Comparison of ENCODE assay signal across 23 mouse cellular contexts in the genomic region with DNA sequence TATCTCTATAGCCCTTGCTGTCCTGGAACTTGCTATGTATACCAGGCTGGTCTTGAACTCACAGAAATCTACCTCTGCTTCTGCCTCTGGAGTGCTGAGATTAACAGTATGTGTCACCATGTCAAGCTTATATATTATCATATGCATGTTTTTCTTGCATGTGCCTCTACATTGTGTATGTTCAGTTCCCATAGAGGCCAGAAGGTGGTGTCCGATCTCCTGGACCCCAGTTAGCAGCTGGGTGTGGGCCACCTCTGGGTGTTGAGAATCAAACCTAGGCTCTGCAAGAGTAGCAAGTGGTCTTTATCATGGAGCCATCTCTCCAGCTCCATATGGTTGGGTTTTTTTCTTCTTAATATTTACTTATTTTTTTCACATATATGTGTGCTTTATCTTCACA. TPM values are rescaled to one million over a fixed set of nuclear protein-coding genes. Genes with fewer than 3 reads are reported as not detected.
A peak's percentile ranks its signal among the peaks of the same experiment; 100 is the strongest.
DNase-seq lines count a peak whose midpoint lies in the region; ATAC-seq and TF ChIP-seq lines count a peak whose summit lies in the region.
"Had no signal": no experiment of that assay in that cellular context is flagged by ENCODE, and none has a peak within 500 bp of the region (broad histone marks: within the 10 kb centered on the region; RNA-seq: fewer than 3 reads in every experiment).

No protein-coding gene starts in this region.

- peaks cover 76% of the 10 kb centered on the region for H3K36me3 ChIP-seq in G1E (replicated peaks)
- H3K36me3 ChIP-seq in limb, embryonic 10.5 days = peaks cover 74% of the 10 kb centered on the region
- H3K36me3 ChIP-seq: hindbrain, embryonic 15.5 days had no signal

- intact Hi-C loops in left cerebral cortex, adult 2 months (cut with DNase I) = no loop called here
- intact Hi-C loops in left cerebral cortex, postnatal 25 days (cut with DNase I) = no loop called here

- WGBS in limb, embryonic 10.5 days = 95% methylated on average over 1 of the region's 1 CpGs

- peak; percentile 49; the same call in 1 of the 2 replicates for ATAC-seq in G1E (ENCODE audit: extremely low read depth, insufficient number of reproducible peaks, low FRiP score, poor library complexity, severe bottlenecking)
- ATAC-seq: intestine, embryonic 16.5 days; midbrain, embryonic 16.5 days had no signal

- no peak for DNase-seq in left cerebral cortex, adult 2 months (ENCODE audit: extremely low spot score in 1 of 2, low spot score in 2 of 2)
- DNase-seq in left cerebral cortex, postnatal 25 days (ENCODE audit: low spot score in 2 of 2) = no peak
- peak; percentile 28 for DNase-seq in 416B (ENCODE audit: low read depth)
- DNase-seq in G1E (ENCODE audit: low spot score) = no peak
- DNase-seq in c-Kit-positive CD71-positive TER-119-positive erythroid progenitor cells, embryonic 14.5 days (ENCODE audit: low spot score) = peak; percentile 28
- no peak for DNase-seq in cerebellum, postnatal 14 days
- no peak for DNase-seq in limb, embryonic 10.5 days (ENCODE audit: low spot score)
- no peak for DNase-seq in urinary bladder, postnatal 4 days (ENCODE audit: low spot score in 2 of 2)
- DNase-seq: adrenal gland, postnatal 10 days; cerebellum, adult 9-10 months; layer of hippocampus, postnatal 36 days; left cerebral cortex, postnatal 4 days; lung, postnatal 10 days; right cerebral cortex, adult 18-20 months had no signal

- 0 out of 2 replicates have a peak, but pooled peaks cover 2% of the 10 kb centered on the region for H3K4me1 ChIP-seq in G1E (ENCODE audit: insufficient read depth, low read depth, low read length)
- no peaks in the 10 kb centered on the region for H3K4me1 ChIP-seq in limb, embryonic 10.5 days
- H3K4me1 ChIP-seq: embryonic facial prominence, embryonic 13.5 days; hindbrain, embryonic 15.5 days; kidney, embryonic 15.5 days; liver, embryonic 15.5 days; stomach, embryonic 15.5 days had no signal

- peak; percentile 18; the same call in 1 of the 2 replicates for TF ChIP-seq CTCF in left cerebral cortex, adult 2 months (IDR thresholded peaks at IDR 0.05)
- TF ChIP-seq CTCF in G1E (IDR thresholded peaks at IDR 0.05; ENCODE audit: low read depth, low read length) = no peak

- no peaks in the 10 kb centered on the region for H3K9me3 ChIP-seq in G1E (replicated peaks)
- H3K9me3 ChIP-seq in limb, embryonic 10.5 days (replicated peaks) = no peaks in the 10 kb centered on the region
- H3K9me3 ChIP-seq: embryonic facial prominence, embryonic 13.5 days; hindbrain, embryonic 15.5 days; kidney, embryonic 15.5 days; liver, embryonic 15.5 days; megakaryocyte, embryonic 14.5 days; stomach, embryonic 15.5 days had no signal

- H3K4me3 ChIP-seq in left cerebral cortex, adult 2 months = no peak overlapping the region
- H3K4me3 ChIP-seq in G1E (ENCODE audit: low read depth, low read length) = no peak overlapping the region
- no peak overlapping the region for H3K4me3 ChIP-seq in limb, embryonic 10.5 days
- H3K4me3 ChIP-seq: embryonic facial prominence, embryonic 13.5 days; hindbrain, embryonic 15.5 days; kidney, embryonic 15.5 days; liver, embryonic 15.5 days; megakaryocyte, embryonic 14.5 days; stomach, embryonic 15.5 days had no signal

- no peak overlapping the region for H3K27ac ChIP-seq in left cerebral cortex, adult 2 months
- H3K27ac ChIP-seq in limb, embryonic 10.5 days = no peak overlapping the region
- H3K27ac ChIP-seq: embryonic facial prominence, embryonic 13.5 days; hindbrain, embryonic 15.5 days; kidney, embryonic 15.5 days; liver, embryonic 15.5 days; stomach, embryonic 15.5 days had no signal

- H3K27me3 ChIP-seq in G1E (ENCODE audit: insufficient read depth, low read length) = no peaks in the 10 kb centered on the region
- H3K27me3 ChIP-seq in limb, embryonic 10.5 days (ENCODE audit: low read depth, poor library complexity, severe bottlenecking) = no peaks in the 10 kb centered on the region
- H3K27me3 ChIP-seq: CH12.LX; embryonic facial prominence, embryonic 13.5 days; hindbrain, embryonic 15.5 days; kidney, embryonic 15.5 days; liver, embryonic 15.5 days; megakaryocyte, embryonic 14.5 days; stomach, embryonic 15.5 days had no signal

RNA-seq across cellular contexts. Expression of a gene that starts 24.4 kb away (rescaled TPM):
- 10 to 100 TPM; 38.7 to 41.7 TPM for total RNA-seq in left cerebral cortex, adult 2 months (2021)
- 10 to 100 TPM; 38.3 to 41.9 TPM for total RNA-seq in left cerebral cortex, postnatal 25 days (2021)
- 96.4 and 114 TPM in 2 replicates for total RNA-seq in G1E (2014; fragmentation: Nextera tagmentation)
- total RNA-seq in G1E (2017) = 27.8 and 34.3 TPM in 2 replicates
- 10.0 and 11.4 TPM in 2 replicates for polyA plus RNA-seq in G1E (2012)
- 96.2 and 99.3 TPM in 2 replicates for polyA plus RNA-seq in limb, embryonic 10.5 days (2016; fragmentation: Nextera tagmentation; extraction: Ambion mirVana)

RNA-seq across cellular contexts. Expression of a gene that starts 24.4 kb away (rescaled TPM):
- total RNA-seq in left cerebral cortex, adult 2 months (2021) = 10 to 100 TPM; 81.6 to 89.6 TPM
- 10 to 100 TPM; 76.1 to 79.3 TPM for total RNA-seq in left cerebral cortex, postnatal 25 days (2021)
- total RNA-seq in G1E (2014; fragmentation: Nextera tagmentation) = 95.8 and 98.3 TPM in 2 replicates
- 61.6 and 75.3 TPM in 2 replicates for total RNA-seq in G1E (2017)
- 98.9 and 107 TPM in 2 replicates for polyA plus RNA-seq in G1E (2012)
- polyA plus RNA-seq in limb, embryonic 10.5 days (2016; fragmentation: Nextera tagmentation; extraction: Ambion mirVana) = 154 and 157 TPM in 2 replicates

Comparison
In these comparisons a context has a peak if more than half of its experiments do, and no peak if none do; other contexts are left out.
1. DNase-seq: peak in 416B (single experiment) and c-Kit-positive CD71-positive TER-119-positive erythroid progenitor cells, embryonic 14.5 days (single experiment); none in left cerebral cortex, adult 2 months (0 of 2), left cerebral cortex, postnatal 25 days (0 of 2), G1E (single experiment), cerebellum, postnatal 14 days (0 of 2), limb, embryonic 10.5 days (single experiment) and urinary bladder, postnatal 4 days (0 of 2).